Mouse (Mus musculus) liver, adult 2 months (tissue): ENCODE measurements at regions not wholly inside any gene's neighbourhood (a gene's known extent, or its start where the extent isn't known, plus 50 kb on each side); places are given as distances from the start of the nearest gene placed in this dataset.

Experiments used
- DNase-seq: peaks from one replicate; pipeline ENCODE4 v3.0.0-alpha.2; 2011; ENCODE audit warnings: low read depth, low spot score; ENCODE audit errors: extremely low read depth
- H3K27ac ChIP-seq: fragments of 200-500 bp; replicated peaks from 2 replicates; pipeline ENCODE4 v1.5.1; 2012; ENCODE audit warnings: low read depth, mild to moderate bottlenecking, control low read depth, inconsistent platforms, low read length; ENCODE audit not compliant: insufficient read depth
- H3K27me3 ChIP-seq: fragments of 200-500 bp; 2 replicates; pipeline ENCODE4 v1.6.1; 2012; ENCODE audit warnings: mild to moderate bottlenecking, moderate library complexity, low read length, inconsistent platforms; ENCODE audit not compliant: control insufficient read depth, insufficient read depth
- H3K36me3 ChIP-seq: fragments of 200-500 bp; 2 replicates; pipeline ENCODE4 v1.6.1; 2012; ENCODE audit warnings: low read length, inconsistent platforms; ENCODE audit not compliant: control insufficient read depth, insufficient read depth
- H3K4me1 ChIP-seq: fragments of 200-500 bp; 2 replicates; pipeline ENCODE4 v1.6.1; 2011; ENCODE audit warnings: low read length; ENCODE audit not compliant: control insufficient read depth, insufficient read depth
- H3K4me3 ChIP-seq: fragments of 200-500 bp; 2 replicates; pipeline ENCODE4 v1.5.1; 2011; ENCODE audit warnings: low read depth, mild to moderate bottlenecking, control low read depth, low read length, moderate library complexity; ENCODE audit not compliant: insufficient read depth
- H3K79me2 ChIP-seq: fragments of 200-500 bp; 2 replicates; pipeline ENCODE4 v1.6.1; 2012; ENCODE audit warnings: inconsistent platforms, mild to moderate bottlenecking, low read length, moderate library complexity; ENCODE audit not compliant: control insufficient read depth, insufficient read depth
- H3K9ac ChIP-seq: fragments of 200-500 bp; 2 replicates; pipeline ENCODE4 v1.6.1; 2012; ENCODE audit warnings: low read depth, mild to moderate bottlenecking, control low read depth, inconsistent platforms, low read length
- CTCF ChIP-seq: fragments of 200-500 bp; IDR thresholded peaks from 2 replicates; pipeline ENCODE4 v1.5.1; 2011; ENCODE audit warnings: low read depth, low read length, control low read depth
- POLR2A ChIP-seq: fragments of 200-500 bp; IDR thresholded peaks from 2 replicates; pipeline ENCODE4 v1.6.1; 2011; ENCODE audit warnings: low read length, control low read depth; ENCODE audit not compliant: insufficient read depth; ENCODE audit errors: extremely low read depth
- WGBS: fragments of 180-500 bp; shearing (Covaris S2); methylation state at CpG from one replicate; pipeline ENCODE4 v1.1.7; 2018; 5-methylcytosine and 5-hydroxymethylcytosine counted together

GRCm38 (mm10) chr7:36309761-36310605 lies 387.9 kb upstream of the Tshz3 start:
- no peaks in the 10 kb centered on the region for H3K36me3 ChIP-seq
- H3K27me3 ChIP-seq: 0 out of 2 replicates have a peak, but pooled peaks cover 3% of the 10 kb centered on the region
- TF ChIP-seq POLR2A (no peak), CTCF (no peak)
- WGBS: 91% methylated on average over 5 of the region's 5 CpGs
- no peak overlapping the region for H3K4me3 ChIP-seq
- H3K27ac ChIP-seq: no peak overlapping the region
- no peak overlapping the region for H3K9ac ChIP-seq
- H3K4me1 ChIP-seq: no peaks in the 10 kb centered on the region
- H3K79me2 ChIP-seq: no peaks in the 10 kb centered on the region
- peak; percentile 0 for DNase-seq

DNA sequence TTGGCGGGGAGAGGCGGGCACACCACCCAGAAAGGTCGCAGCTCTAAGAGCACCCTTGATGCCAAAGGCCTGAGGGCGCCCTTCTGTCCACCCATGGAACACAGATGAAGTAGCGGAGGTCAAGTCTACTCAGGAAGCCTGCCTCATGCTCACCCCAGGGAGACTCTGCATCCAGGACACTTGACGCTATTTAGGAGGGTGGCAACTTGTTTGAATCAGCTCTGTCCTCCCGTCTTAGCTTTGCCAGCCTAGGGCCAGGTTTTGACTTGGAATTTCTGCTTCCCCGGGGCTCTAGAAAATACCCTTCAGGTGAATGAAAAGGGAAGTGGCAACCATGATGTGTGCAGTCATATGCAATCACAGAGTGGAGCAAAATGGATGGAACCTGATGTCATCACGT lies 389.2 kb upstream of the Tshz3 start:
- WGBS: 88% methylated on average over 9 of the region's 9 CpGs
- TF ChIP-seq CTCF: no peak
- TF ChIP-seq POLR2A: no peak
- Histone ChIP-seq H3K27me3 (0 out of 2 replicates have a peak, but pooled peaks cover 3% of the 10 kb centered on the region), H3K9ac (no peak overlapping the region), H3K27ac (no peak overlapping the region), H3K4me3 (no peak overlapping the region), H3K36me3 (no peaks in the 10 kb centered on the region), H3K79me2 (no peaks in the 10 kb centered on the region), H3K4me1 (no peaks in the 10 kb centered on the region)
- DNase-seq: no peak

DNA sequence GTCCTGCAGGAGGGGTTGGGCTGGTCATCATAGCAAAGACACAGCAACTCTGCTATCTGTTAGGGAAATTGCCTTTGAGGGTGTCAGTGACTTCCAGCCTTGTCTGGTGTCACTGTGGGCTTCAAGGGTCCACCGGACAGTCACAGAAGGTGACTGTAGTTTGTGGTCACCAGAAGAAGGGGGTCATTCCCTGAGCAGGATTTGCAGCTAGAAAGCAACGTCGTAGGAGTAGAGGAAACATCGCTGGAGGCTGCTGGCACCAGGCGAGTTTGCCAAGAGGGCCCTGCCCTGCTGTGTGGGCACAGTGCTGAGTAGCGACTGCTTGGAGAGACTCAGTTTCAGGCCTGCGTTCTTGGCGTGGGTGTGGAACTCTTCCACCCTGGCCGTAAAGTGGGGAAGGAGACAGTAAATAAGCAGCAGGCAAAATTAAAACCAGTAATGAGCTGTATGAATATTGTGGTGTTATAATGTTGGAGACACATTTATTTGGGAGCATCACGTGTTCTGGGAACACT lies 389.8 kb upstream of the Tshz3 start:
- Histone ChIP-seq H3K27me3 (0 out of 2 replicates have a peak, but pooled peaks cover 3% of the 10 kb centered on the region), H3K79me2 (no peaks in the 10 kb centered on the region), H3K27ac (no peak overlapping the region), H3K9ac (no peak overlapping the region), H3K4me3 (no peak overlapping the region), H3K4me1 (no peaks in the 10 kb centered on the region), H3K36me3 (no peaks in the 10 kb centered on the region)
- TF ChIP-seq CTCF: no peak
- TF ChIP-seq POLR2A: no peak
- no peak for DNase-seq
- 84% methylated on average over 10 of the region's 10 CpGs for WGBS

DNA sequence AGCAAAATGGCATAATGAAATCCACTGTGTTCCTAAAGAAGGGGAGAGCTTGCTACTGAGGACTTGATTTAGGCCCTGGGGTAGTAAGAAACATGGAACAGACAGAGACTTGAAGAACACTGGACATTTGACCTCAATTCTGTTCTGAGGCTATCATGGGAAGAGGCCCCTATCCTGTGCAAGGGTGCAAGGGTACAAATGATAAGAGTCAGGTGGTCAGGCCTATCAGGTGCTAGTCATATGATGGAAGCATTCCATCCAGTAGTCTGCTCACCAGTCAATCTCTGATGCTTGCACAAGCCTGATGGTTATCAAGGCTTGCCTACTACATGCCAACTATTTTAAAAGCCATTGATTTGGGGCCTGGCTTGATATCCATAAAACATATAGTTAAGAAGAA lies 420.6 kb upstream of the Tshz3 start:
- no peak for DNase-seq
- TF ChIP-seq CTCF: no peak
- no peak for TF ChIP-seq POLR2A
- H3K27ac ChIP-seq: no peak overlapping the region
- no peak overlapping the region for H3K9ac ChIP-seq
- no peaks in the 10 kb centered on the region for H3K79me2 ChIP-seq
- no peaks in the 10 kb centered on the region for H3K4me1 ChIP-seq
- H3K4me3 ChIP-seq: no peak overlapping the region
- no peaks in the 10 kb centered on the region for H3K27me3 ChIP-seq
- no peaks in the 10 kb centered on the region for H3K36me3 ChIP-seq

DNA sequence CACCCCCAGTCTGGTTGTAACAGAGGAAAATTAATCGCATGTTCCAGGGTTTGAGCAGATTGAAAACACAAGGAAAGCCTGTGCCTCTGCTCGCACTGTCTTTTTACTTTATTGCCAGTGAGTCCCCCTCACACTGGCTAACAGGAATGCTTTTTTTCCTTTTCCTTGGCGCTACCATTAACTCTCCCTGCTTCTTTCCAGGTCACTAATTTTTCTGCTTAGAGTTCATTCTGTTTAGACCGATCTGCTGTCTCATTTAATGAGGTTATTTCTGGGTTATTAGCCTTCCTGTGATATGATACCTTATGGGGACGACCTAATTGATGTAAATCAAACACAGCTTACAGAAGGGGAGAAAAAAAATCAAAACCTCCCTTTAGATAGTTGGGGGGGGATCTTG lies 429.0 kb upstream of the Tshz3 start:
- H3K27me3 ChIP-seq: no peaks in the 10 kb centered on the region
- no peaks in the 10 kb centered on the region for H3K4me1 ChIP-seq
- TF ChIP-seq POLR2A: no peak
- TF ChIP-seq CTCF: no peak
- H3K79me2 ChIP-seq: no peaks in the 10 kb centered on the region
- H3K27ac ChIP-seq: no peak overlapping the region
- no peak overlapping the region for H3K9ac ChIP-seq
- WGBS: 71% methylated on average over 5 of the region's 5 CpGs
- H3K36me3 ChIP-seq: no peaks in the 10 kb centered on the region
- H3K4me3 ChIP-seq: no peak overlapping the region
- no peak for DNase-seq

- no peaks in the 10 kb centered on the region for H3K27me3 ChIP-seq
- H3K79me2 ChIP-seq: no peaks in the 10 kb centered on the region
- no peak for DNase-seq
- H3K4me3 ChIP-seq: no peak overlapping the region
- H3K36me3 ChIP-seq: no peaks in the 10 kb centered on the region
- no peak for TF ChIP-seq CTCF
- no peak for TF ChIP-seq POLR2A
- H3K27ac ChIP-seq: no peak overlapping the region
- H3K9ac ChIP-seq: no peak overlapping the region
- 84% methylated on average over 7 of the region's 7 CpGs for WGBS
- no peaks in the 10 kb centered on the region for H3K4me1 ChIP-seq
Measured at GRCm38 (mm10) chr7:36265163-36265823, 432.6 kb upstream of the Tshz3 start.
